Mouse (Mus musculus): ENCODE data around the gene Rab3a. TPM values are rescaled to one million over a fixed set of nuclear protein-coding genes. Genes with fewer than 3 reads are reported as not detected.

Gene Rab3a
- polyA plus RNA-seq, 1 experiment from 2014 or later = 23.4 TPM

DNA sequence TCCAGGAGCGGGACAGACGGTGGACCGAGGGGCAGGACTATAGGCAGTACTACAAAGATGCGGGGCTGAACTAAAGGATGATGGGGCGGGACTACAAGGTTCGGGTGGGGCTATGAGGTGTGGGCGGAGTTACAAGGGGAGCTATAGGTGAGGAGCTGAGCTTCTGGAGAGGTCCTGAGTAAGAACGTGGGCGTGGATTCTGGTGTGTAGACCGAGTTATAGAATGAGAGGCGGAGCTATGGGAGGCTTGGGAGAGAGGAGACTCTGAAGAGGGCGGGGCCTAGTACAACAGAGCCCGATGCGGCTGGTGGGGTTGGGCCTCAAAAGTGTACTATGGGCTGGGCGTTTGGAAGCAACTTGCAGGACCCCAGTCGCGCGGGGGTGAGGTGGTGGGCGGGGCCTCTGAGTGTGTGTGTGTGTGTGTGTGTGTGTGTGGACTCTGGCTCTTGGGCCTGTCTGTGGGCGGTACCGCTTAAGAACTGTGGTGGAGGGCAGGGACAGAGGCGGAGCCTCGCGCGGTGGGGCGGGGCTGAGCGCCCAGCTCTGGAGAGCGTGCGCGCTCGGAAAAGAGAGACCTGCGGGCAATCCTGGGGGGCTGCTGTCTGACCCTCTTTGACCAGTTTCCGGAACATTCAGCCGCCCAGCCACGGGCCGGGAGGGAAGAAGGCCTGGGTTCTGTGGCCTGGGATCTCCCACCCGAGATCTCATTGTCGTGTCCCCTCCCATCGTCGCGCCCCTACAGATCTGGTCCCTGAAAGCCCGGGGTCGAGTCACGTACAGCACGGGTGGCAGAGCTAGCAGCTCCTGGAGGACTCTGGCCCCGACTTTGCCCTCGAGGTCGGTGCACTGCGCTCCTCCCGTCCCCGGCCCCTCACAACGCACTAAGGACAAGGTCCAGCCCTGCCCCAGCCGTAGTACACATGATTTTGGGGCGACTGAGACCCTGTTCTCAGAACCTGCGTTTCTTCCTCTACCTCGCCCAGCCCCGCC lies 42.9 kb downstream of the Rab3a start:
- H3K4me1 ChIP-seq (ENCODE audit: control insufficient read depth, insufficient read depth, low read length) = peaks cover 28% of the 10 kb centered on the region
- WGBS = under 1% methylated on average over 57 of the region's 57 CpGs
- peak overlapping the region; percentile 78 for H3K9ac ChIP-seq (ENCODE audit: low read length)
- peak overlapping the region; percentile 69 for H3K27ac ChIP-seq (ENCODE audit: low read length)
- H3K27me3 ChIP-seq (ENCODE audit: control insufficient read depth, insufficient read depth, low read length) = peaks cover 20% of the 10 kb centered on the region
- H3K4me2 ChIP-seq (ENCODE audit: low read depth, low read length) = peak overlapping the region; percentile 96
- no peaks in the 10 kb centered on the region for H3K9me3 ChIP-seq (replicated peaks; ENCODE audit: control insufficient read depth, low read length)
- no peaks in the 10 kb centered on the region for H3K36me3 ChIP-seq (ENCODE audit: control insufficient read depth, insufficient read depth, low read length)
- peak; percentile 89 for ATAC-seq (ENCODE audit: insufficient read depth, low FRiP score)
- peak overlapping the region; percentile 64 for H3K4me3 ChIP-seq (replicated peaks; ENCODE audit: low read length)

DNA sequence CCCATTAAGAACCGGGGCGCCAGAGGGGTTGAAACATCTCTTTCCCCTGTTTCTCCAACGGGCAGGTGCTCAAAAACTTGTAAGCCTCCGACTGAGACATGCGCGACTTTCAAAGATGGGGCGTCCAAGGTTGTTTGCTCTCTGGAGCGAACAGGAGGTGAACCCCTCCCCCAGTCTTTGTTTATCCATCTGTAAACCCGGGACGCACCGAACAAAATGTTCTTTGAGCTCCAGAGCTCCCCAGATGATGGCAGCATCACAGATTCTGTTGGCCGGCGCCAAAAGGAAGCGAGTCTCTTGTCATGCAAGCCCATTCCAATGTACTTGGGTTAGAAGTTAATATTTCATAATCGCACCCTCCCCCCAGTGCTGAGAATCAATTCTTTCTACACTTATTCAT lies 43.8 kb downstream of the Rab3a start:
- no peak overlapping the region for H3K27ac ChIP-seq (ENCODE audit: low read length)
- H3K4me3 ChIP-seq (replicated peaks; ENCODE audit: low read length) = peak overlapping the region; percentile 64
- H3K4me1 ChIP-seq (ENCODE audit: control insufficient read depth, insufficient read depth, low read length) = peaks cover 19% of the 10 kb centered on the region
- H3K27me3 ChIP-seq (ENCODE audit: control insufficient read depth, insufficient read depth, low read length) = peaks cover 22% of the 10 kb centered on the region
- H3K9ac ChIP-seq (ENCODE audit: low read length) = peak overlapping the region; percentile 68
- 10% methylated on average over 15 of the region's 15 CpGs for WGBS
- H3K9me3 ChIP-seq (replicated peaks; ENCODE audit: control insufficient read depth, low read length) = no peaks in the 10 kb centered on the region
- peak overlapping the region; percentile 96 for H3K4me2 ChIP-seq (ENCODE audit: low read depth, low read length)
- no peaks in the 10 kb centered on the region for H3K36me3 ChIP-seq (ENCODE audit: control insufficient read depth, insufficient read depth, low read length)
- no peak for ATAC-seq (ENCODE audit: insufficient read depth, low FRiP score)

DNA sequence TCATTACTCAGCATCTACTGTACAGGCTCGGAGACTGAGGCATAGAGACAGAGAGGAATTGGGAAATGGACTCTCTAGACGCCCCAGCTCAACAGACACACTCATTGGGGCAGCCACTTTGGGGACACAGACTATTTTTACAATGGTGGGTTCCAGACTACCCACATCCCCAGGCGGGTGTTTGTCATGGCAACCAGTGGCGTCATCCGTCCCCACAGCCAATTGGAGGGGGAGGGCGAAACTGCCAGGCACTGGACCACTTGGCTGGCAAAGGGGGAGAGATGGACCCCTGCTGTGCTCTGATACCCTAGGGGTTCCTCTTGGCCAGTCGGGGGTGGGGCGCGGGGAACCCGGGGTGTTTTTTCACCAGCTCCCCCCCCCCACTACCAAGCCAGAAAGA lies 46.2 kb downstream of the Rab3a start:
- Histone ChIP-seq H3K27me3 (ENCODE audit: control insufficient read depth, insufficient read depth, low read length) (peaks cover 29% of the 10 kb centered on the region), H3K4me1 (ENCODE audit: control insufficient read depth, insufficient read depth, low read length) (peaks cover 27% of the 10 kb centered on the region), H3K9ac (ENCODE audit: low read length) (no peak overlapping the region), H3K27ac (ENCODE audit: low read length) (no peak overlapping the region), H3K9me3 (replicated peaks; ENCODE audit: control insufficient read depth, low read length) (no peaks in the 10 kb centered on the region), H3K36me3 (ENCODE audit: control insufficient read depth, insufficient read depth, low read length) (no peaks in the 10 kb centered on the region), H3K4me3 (replicated peaks; ENCODE audit: low read length) (no peak overlapping the region), H3K4me2 (ENCODE audit: low read depth, low read length) (no peak overlapping the region)
- 54% methylated on average over 10 of the region's 10 CpGs for WGBS
- no peak for ATAC-seq (ENCODE audit: insufficient read depth, low FRiP score)

DNA sequence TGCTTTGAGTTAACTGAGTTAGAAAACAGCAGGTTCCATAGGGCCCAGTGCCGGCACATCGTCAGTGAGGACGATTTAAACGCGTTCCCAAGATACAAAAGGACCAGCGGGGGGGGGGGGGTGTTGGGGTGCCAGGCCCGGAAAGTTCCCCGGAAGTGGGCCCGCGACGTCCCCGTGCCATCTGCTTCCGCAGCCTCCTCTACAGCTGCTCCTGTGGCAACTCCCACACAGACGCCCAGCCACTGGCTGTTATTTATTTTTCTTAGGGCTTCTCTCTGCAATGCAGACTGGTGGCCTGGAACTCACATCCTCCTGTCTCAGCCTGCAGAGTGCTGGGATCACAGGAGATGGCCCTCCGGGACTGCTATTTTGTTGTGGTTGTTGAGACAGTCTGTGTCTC lies 46.7 kb downstream of the Rab3a start:
- no peaks in the 10 kb centered on the region for H3K36me3 ChIP-seq (ENCODE audit: control insufficient read depth, insufficient read depth, low read length)
- WGBS = 25% methylated on average over 15 of the region's 15 CpGs
- H3K4me2 ChIP-seq (ENCODE audit: low read depth, low read length) = no peak overlapping the region
- no peak overlapping the region for H3K4me3 ChIP-seq (replicated peaks; ENCODE audit: low read length)
- H3K9ac ChIP-seq (ENCODE audit: low read length) = no peak overlapping the region
- H3K4me1 ChIP-seq (ENCODE audit: control insufficient read depth, insufficient read depth, low read length) = peaks cover 27% of the 10 kb centered on the region
- H3K9me3 ChIP-seq (replicated peaks; ENCODE audit: control insufficient read depth, low read length) = no peaks in the 10 kb centered on the region
- ATAC-seq (ENCODE audit: insufficient read depth, low FRiP score) = no peak
- H3K27me3 ChIP-seq (ENCODE audit: control insufficient read depth, insufficient read depth, low read length) = peaks cover 29% of the 10 kb centered on the region
- no peak overlapping the region for H3K27ac ChIP-seq (ENCODE audit: low read length)

DNA sequence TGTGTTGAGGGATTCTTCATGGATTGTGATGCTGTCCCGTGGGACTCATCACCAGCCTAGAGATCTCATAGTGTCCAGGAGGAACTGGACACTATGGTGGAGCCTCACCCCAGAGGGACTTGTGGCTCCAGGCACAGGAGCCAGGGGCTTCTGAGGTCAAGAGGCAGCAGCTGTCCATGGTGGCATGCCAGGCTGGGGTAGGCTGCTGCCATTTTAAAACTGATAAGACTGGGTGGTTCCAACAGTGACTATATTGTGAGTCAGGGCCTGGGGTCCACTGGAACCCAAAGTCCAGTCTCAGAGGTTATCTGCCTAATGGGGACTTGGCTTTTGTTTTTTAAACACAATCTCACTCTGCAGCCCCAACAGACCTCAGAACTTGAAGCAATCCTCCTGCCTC lies 47.4 kb downstream of the Rab3a start:
- H3K4me3 ChIP-seq (replicated peaks; ENCODE audit: low read length) = no peak overlapping the region
- no peaks in the 10 kb centered on the region for H3K9me3 ChIP-seq (replicated peaks; ENCODE audit: control insufficient read depth, low read length)
- ATAC-seq (ENCODE audit: insufficient read depth, low FRiP score) = no peak
- H3K27me3 ChIP-seq (ENCODE audit: control insufficient read depth, insufficient read depth, low read length) = peaks cover 29% of the 10 kb centered on the region
- H3K36me3 ChIP-seq (ENCODE audit: control insufficient read depth, insufficient read depth, low read length) = no peaks in the 10 kb centered on the region
- no peak overlapping the region for H3K27ac ChIP-seq (ENCODE audit: low read length)
- H3K4me2 ChIP-seq (ENCODE audit: low read depth, low read length) = no peak overlapping the region
- H3K4me1 ChIP-seq (ENCODE audit: control insufficient read depth, insufficient read depth, low read length) = peaks cover 21% of the 10 kb centered on the region
- no peak overlapping the region for H3K9ac ChIP-seq (ENCODE audit: low read length)
- 90% methylated on average over 1 of the region's 1 CpGs for WGBS

DNA sequence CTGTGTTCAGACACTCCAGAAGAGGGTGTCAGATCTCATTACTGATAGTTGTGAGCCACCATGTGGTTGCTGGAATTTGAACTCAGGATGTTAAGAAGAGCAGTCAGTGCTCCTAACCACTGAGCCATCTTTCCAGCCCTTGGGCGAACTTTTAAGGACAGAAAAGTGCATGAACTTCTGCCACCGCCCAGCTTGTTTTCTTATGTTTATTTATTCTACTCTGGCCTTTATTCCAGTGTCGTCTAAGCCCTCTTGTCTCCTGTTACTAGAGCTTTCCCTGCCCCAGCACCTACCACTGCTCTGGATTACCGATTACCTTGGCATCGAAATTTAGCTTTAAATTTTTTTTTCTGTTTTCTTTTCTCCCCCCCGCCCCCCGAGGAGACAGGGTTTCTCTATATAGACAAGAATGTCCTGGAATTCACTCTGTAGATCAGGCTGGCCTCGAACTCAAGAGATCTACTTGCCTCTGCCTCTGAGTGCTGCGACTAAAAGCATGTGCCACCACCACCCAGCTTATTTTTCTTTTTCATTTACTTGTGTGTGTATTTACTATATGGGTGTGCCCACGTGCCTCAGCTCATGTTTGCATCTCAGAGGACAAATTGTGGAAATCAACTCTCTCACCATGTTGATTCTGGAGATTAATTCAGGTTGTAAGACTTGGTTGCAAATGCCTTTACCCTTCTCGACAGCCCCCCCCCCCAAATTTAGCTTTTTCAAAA lies 48.5 kb downstream of the Rab3a start:
- H3K27ac ChIP-seq (ENCODE audit: low read length) = no peak overlapping the region
- H3K4me2 ChIP-seq (ENCODE audit: low read depth, low read length) = no peak overlapping the region
- H3K9me3 ChIP-seq (replicated peaks; ENCODE audit: control insufficient read depth, low read length) = no peaks in the 10 kb centered on the region
- H3K36me3 ChIP-seq (ENCODE audit: control insufficient read depth, insufficient read depth, low read length) = no peaks in the 10 kb centered on the region
- H3K27me3 ChIP-seq (ENCODE audit: control insufficient read depth, insufficient read depth, low read length) = peaks cover 29% of the 10 kb centered on the region
- peaks cover 18% of the 10 kb centered on the region for H3K4me1 ChIP-seq (ENCODE audit: control insufficient read depth, insufficient read depth, low read length)
- ATAC-seq (ENCODE audit: insufficient read depth, low FRiP score) = no peak
- no peak overlapping the region for H3K4me3 ChIP-seq (replicated peaks; ENCODE audit: low read length)
- H3K9ac ChIP-seq (ENCODE audit: low read length) = no peak overlapping the region
- WGBS = 56% methylated on average over 11 of the region's 11 CpGs

GRCm38 (mm10) chr8:70803761-70804480 lies 49.4 kb downstream of the Rab3a start:
- Histone ChIP-seq H3K4me2 (ENCODE audit: low read depth, low read length) (peak overlapping the region; percentile 96), H3K27me3 (ENCODE audit: control insufficient read depth, insufficient read depth, low read length) (peaks cover 22% of the 10 kb centered on the region), H3K27ac (ENCODE audit: low read length) (no peak overlapping the region; the same call in 1 of the 2 replicates), H3K4me1 (ENCODE audit: control insufficient read depth, insufficient read depth, low read length) (peaks cover 10% of the 10 kb centered on the region; the same call in 1 of the 2 replicates), H3K36me3 (ENCODE audit: control insufficient read depth, insufficient read depth, low read length) (no peaks in the 10 kb centered on the region), H3K4me3 (replicated peaks; ENCODE audit: low read length) (peak overlapping the region; percentile 63), H3K9me3 (replicated peaks; ENCODE audit: control insufficient read depth, low read length) (no peaks in the 10 kb centered on the region), H3K9ac (ENCODE audit: low read length) (peak overlapping the region; percentile 66)
- 2% methylated on average over 47 of the region's 47 CpGs for WGBS
- ATAC-seq (ENCODE audit: insufficient read depth, low FRiP score) = 0 out of 2 replicates have a peak, but pooled peaks have one; percentile 6

- peak within 1 kb of the TSS; percentile 96 for H3K4me2 ChIP-seq (ENCODE audit: low read depth, low read length)
- H3K4me1 ChIP-seq (ENCODE audit: control insufficient read depth, insufficient read depth, low read length) = peaks cover 10% of the 10 kb centered on the region; the same call in 1 of the 2 replicates
- WGBS = 1% methylated on average over 45 of the region's 45 CpGs
- peaks cover 16% of the 10 kb centered on the region for H3K27me3 ChIP-seq (ENCODE audit: control insufficient read depth, insufficient read depth, low read length)
- H3K9ac ChIP-seq (ENCODE audit: low read length) = peak within 1 kb of the TSS; percentile 66
- peak; percentile 91 for ATAC-seq (ENCODE audit: insufficient read depth, low FRiP score)
- no peak within 1 kb of the TSS; the same call in 1 of the 2 replicates for H3K27ac ChIP-seq (ENCODE audit: low read length)
- H3K9me3 ChIP-seq (replicated peaks; ENCODE audit: control insufficient read depth, low read length) = no peaks in the 10 kb centered on the region
- H3K4me3 ChIP-seq (replicated peaks; ENCODE audit: low read length) = peak within 1 kb of the TSS; percentile 63
- no peaks in the 10 kb centered on the region for H3K36me3 ChIP-seq (ENCODE audit: control insufficient read depth, insufficient read depth, low read length)
These were observed 50.2 kb downstream of the Rab3a start, which contains the start of gene Mast3 for GRCm38 (mm10) chr8:70804481-70805206. Mast3 (minus strand) TSS chr8:70805054.

All from stomach, embryonic 16.5 days (tissue).